Mouse (Mus musculus) activated CD4-positive, CD25-positive, alpha-beta regulatory T cell, adult 9 weeks (primary cell): ENCODE results near the gene Esp34. TPM values are rescaled to one million over a fixed set of nuclear protein-coding genes. Genes with fewer than 3 reads are reported as not detected.

ENCODE experiments used
- polyA plus RNA-seq: library from polyadenylated mRNA; unstranded; fragments of 100-300 nt; shearing (Covaris generic); gene quantifications from one replicate; pipeline ENCODE4 v1.2.1, GENCODE M21; 2017

Esp34 gene
- polyA plus RNA-seq = not detected

GRCm38 (mm10) chr17:38553892-38554291 is at the start of gene Esp34:
Gene Esp34 (plus strand): TSS chr17:38554192.

Other genes with a start within 250 kb of the Esp34 start
- 0.16 TPM for gene Olfr137, start 246.6 kb upstream of the Esp34 start, polyA plus RNA-seq
- not detected for gene Olfr136, start 224.4 kb upstream of the Esp34 start, polyA plus RNA-seq
- gene Esp36, start 134.0 kb upstream of the Esp34 start, polyA plus RNA-seq = not detected
- not detected for gene Esp31, start 85.3 kb downstream of the Esp34 start, polyA plus RNA-seq